Mouse (Mus musculus): ENCODE measurements at regions not wholly inside any gene's neighbourhood (a gene's known extent, or its start where the extent isn't known, plus 50 kb on each side); places are given as distances from the start of the nearest gene placed in this dataset.
"Not testable (repeated sequence)": the region's sequence is repeated elsewhere in the genome, so short reads cannot be mapped to it uniquely, and the experiment has no call there.

DNA sequence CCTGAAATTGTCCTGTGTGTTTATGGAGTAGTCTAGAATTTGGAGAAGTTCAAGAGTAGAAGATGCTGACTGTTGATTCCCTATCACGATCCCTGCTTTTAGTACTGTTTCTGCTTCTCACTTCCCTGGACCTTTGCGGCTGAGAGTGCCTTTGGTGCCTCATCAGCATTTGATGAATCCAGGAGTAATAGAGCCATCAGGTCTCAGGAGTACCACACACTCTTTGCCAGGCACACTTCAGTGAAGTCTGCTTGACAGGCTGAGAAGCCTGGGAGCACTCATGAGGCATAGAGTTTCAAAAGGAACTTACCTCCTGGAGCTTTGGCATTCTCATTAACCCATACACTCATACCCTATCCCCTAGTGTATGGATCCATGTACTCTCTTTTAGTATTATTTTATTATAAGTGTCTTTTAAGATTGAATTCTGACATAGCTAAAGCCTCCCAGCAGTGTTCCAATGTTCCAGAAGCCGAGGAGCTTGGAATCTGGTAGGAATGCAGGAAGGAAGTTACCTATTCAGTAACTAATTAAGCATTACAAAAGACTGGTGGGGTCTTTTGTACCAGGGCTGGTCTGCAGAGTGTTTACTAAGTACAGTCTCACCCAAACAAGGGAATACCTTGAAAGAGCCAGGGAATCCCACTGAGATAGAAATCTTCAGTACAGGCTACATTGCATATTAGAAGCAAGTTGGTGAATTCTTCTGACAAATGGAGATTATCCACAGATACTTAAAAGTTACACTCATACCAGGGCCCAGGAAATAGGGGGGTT is 139.7 kb downstream of the Tex13c3 start:
- DNase-seq (ENCODE audit: low spot score in 2 of 2) = not testable (repeated sequence)

DNA sequence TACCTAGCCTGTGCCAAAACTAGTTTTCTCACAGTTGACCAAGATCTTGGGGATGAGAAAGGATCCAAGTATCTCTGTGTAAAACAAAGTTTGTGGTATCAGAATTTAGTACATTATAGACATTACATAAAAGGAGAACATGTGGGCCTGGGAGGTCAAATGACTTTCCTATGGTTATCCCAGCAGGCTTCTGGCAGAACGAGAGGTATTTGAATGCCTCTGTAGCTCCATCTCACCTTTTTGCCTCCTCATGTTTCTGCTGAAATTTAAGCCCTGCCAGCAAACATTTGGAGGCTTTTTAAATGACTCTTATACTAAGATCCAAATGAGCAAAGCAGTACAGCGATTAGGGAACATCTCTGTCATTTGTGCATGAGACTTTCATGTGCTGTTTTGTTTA is 167.8 kb downstream of the Tex13c3 start:
- no peak for DNase-seq (ENCODE audit: low spot score in 2 of 2)

DNA sequence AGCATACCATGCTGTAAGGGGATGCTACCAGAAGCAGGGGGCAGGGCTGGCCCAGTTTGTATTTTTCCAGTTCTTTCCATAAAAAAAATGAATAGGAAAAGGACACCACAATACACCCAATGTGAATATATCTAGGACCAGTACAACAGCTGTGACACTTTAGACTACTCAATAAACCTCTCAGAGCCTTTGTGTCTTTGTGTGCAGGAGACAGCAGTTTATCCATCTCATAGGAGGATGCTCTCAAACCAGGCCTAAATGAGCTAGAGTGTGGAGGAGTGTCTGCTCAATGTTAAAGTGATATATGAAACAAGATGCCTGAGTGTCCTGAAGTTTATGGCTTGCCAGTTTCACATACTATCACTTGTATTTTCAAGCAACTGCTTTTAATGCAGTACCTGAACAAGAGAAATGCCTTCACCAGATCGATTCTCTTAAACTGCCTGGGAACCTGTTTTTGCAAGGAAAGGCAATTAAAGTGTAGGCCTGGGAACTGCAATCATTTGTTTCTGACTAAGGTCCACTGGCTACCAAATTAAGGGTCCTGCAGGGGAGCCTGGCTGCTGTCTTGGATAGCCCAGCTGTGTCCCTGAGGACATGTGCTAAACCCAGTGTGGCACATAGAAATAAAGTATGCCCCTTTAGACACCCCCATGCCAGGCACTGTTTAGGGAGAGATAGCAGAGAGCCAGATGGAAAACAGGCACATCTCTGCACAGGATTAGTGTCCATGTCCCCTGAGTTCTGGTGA is 169.1 kb downstream of the Tex13c3 start:
- DNase-seq (ENCODE audit: low spot score in 2 of 2) = no peak

DNA sequence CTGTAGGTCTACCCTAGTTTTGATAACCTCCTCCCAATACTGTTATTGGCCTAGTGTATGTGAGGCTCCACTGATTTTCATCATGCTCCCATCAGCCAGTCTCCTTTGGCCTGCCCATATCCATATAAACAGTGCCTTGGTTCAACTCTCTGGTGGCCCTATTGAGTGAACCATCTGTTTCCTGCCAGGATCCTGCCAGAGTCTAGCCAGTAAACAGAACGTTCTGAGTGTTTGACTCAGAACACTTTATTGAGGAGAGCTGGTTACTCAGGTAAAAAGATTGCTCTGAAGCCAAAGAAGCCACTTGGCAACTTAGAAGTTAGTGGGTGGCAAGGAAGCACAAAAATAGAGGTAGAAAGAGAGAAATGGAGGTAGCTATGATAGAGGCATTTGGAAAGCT is 169.7 kb downstream of the Tex13c3 start:
- no peak for DNase-seq (ENCODE audit: low spot score in 2 of 2)

DNA sequence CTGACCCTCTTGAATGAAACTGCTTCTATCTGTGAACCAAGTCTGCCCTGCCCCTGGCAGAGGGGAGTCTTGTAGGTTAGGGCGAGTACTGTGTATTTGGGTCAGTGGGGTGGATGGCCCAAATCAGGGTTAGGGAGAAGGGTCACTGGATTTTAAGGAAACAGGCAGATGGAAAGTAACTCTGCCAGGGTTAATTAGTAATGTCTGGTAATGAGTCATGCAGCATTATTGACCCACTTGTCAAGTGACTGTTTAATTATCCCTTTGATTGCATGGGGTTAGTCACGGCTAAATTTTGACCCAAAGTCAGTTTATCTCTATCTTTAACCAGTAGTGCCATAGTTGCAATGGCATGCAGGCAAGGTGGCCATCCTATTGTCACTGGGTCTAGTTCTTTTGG is 192.9 kb downstream of the Tex13c3 start:
- DNase-seq (ENCODE audit: low spot score in 2 of 2) = no peak

DNA sequence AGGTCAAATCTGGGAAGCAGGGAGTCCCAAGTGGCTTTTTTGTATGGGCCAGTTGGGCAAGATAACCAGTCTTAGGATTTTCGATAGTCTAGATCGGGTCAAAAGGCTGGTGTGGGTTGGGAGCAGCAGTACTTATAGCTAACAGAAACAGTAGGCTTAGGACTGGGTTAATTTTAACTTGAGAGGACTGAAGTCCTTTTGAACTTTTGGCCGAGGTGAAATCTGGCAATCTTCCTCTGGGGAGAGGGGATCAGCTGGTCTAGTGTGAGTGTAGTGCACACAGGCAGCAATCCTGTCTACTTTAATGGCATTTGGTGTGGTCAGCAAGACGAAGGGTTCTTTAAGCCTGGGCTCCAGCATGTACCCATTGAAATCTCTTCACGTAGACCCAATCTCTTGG is 194.7 kb downstream of the Tex13c3 start:
- no peak for DNase-seq (ENCODE audit: low spot score in 2 of 2)

DNA sequence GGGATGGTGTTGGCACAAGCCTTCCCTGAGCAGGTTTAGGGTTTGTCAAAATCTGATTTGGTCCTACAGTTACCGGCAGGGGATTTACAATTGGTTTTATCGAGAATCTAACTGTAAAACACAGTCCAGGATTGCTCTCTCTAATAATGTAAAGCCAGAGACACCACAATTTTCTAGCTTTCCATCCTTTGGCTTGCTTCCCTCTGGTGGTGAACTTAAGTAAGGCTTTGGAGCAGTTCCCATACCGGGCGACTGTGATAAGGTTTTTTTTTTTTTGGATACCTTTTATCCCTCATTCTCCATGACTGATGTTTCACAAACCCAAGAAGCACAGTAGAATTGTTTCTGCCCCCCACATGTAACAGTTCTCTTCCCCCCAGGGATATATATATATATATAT is 195.3 kb downstream of the Tex13c3 start:
- no peak for DNase-seq (ENCODE audit: low spot score in 2 of 2)

DNA sequence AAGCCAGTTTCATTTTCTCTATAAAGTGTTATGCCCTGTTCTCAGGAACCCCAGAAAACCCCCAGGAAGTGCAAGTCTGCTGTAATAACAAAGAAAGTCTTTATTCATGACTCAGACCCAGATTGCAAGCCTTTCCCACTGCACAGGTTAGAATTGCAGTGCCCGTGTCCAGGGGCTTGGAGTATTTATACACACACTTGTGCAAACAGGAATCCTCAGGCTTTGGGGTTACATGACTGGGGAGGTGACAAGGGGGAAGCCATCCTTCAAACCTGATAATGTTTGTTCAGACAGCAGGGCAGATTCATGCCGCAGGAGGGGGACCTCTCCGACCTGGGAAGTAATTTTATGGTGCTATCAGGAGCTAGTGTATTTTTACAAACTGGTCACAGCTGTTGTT is 198.0 kb downstream of the Tex13c3 start:
- DNase-seq (ENCODE audit: low spot score in 2 of 2) = no peak

DNA sequence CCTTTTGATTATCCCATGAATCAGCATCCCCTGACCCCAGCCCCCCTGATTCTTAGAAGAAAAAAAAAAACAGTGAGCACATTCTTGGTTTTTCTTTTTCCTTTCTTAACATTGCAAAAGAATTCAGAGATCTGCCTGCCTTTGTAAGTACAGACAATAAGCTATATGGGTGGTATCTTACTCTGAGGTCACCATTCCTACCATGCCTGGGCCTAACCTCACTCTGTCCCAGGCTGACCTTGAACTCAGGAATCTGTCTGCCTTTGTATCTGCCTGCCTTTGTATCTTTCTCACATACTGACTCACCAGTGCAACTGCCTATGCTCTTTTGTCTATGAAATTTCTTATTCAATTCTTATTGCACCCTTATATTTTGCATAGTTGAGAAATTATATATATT is 216.9 kb downstream of the Tex13c3 start:
- no peak for DNase-seq (ENCODE audit: low spot score in 2 of 2)

DNA sequence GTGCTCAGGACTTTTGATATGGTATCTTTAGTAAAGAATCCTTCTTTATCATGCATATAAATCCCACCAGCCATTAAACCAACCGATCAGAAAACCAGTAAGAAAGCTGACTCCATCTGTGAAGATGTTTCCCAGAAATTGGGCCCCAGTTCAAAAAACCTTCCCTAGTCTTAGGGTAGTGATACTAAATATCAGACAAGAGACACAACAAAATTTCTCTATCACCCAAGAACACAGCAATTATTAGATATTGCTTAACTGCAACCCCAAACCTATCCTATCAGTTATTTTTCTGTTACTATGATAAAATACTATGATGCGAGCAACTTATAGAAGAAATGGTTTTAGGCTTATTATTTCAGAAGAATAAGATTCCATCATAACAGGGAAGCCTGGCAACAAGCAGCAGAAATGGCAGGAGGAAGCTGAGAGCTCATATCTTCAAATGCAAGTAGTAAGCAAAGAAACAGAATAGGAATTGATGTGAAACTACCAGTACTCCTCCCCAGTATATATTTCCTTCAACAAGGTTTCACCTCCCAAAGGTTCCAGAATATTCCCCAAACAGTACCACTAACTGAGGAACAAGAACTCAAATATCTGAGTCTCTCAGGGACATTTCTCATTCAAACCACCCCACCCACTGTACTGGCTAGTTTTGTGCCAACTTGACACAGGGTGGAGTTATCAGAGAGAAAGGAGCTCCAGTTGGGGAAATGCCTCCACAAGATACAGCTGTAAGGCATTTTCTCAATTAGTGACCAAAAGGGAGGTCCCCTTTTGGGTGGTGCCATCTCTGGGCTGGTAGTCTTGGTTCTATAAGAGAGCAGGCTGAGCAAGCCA is 234.1 kb downstream of the Tex13c3 start:
- DNase-seq (ENCODE audit: low spot score in 2 of 2) = no peak

DNA sequence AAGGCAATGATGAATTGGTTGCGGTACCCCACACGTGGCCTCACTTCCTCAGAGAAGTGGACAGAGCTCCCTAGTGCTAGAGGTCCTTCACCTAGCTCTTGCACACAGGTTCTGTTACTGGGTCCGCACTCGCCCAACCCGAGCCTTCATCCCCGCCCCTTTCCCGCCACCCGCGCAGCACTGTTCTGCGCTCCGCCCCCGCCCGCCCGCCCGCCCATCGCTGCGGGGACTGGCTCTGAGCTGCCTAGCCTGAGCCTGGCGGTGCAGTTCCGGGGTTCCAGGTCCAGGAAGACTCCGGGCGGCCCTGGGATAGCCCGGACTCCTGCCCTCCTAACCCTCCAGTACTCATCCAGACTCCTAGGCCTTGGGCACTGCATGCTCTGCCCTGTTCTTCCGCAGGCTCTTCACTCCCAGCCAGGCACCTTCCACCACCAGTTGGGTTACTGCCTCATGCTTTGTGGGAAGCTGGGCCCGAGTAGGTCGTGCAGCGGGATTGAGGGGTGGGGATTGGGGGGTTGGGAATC is 243.3 kb downstream of the Tex13c3 start:
- DNase-seq (ENCODE audit: low spot score in 2 of 2) = peak; percentile 22 to 42

DNA sequence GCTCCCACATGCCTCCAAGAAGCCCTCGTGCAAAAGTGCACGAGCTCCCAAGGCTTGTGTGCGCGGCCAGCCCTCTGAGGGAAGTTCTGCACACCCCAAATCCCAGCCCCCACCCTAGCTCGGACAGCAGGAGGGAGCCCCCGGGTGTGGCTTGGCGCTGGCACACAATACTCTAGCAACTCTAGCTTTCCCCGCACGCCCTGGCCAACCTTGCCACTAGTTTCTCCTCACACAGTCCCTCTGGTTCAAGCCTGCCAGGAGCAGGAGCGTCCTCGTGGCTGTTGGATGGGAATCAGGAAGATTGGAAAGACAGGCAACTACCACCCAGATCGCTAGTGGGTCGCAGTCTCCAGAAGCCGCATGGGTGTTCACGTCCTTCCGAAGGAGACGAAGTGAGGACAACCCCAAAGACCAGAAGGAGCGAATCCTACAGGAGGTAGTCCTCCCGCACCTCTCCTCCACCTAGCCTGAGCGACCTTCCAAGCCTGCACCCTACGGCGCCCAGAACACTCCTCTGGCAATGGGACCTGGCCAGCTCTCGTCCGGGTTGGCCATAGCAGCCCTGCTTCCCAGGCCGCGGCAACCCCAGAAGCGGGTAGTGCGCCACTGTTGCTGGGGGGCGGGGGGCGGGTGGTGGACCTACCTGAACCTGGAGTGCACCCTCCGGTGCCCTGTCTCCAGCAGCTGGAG is 243.9 kb downstream of the Tex13c3 start:
- DNase-seq (ENCODE audit: low spot score in 2 of 2) = peak; percentile 14 to 30

DNA sequence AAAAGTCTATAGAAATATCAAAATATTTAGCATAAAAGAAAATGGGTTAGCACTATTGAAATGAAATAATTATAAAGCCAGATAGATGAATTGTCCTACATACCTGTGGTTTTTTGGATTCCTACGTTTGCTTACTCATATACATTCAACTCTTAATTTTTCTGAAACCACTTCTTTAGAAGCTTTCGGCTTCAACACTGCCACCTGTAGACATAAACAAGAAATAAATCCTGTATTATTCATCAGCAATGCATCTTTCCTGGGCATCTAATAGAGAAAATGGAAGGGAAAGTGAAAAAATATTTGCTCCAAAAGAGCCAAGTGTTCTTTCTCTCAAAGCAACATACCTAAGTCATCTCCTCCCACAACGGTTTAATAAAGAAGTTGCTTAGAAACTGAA is 245.7 kb downstream of the Tex13c3 start:
- DNase-seq (ENCODE audit: low spot score in 2 of 2) = no peak

DNA sequence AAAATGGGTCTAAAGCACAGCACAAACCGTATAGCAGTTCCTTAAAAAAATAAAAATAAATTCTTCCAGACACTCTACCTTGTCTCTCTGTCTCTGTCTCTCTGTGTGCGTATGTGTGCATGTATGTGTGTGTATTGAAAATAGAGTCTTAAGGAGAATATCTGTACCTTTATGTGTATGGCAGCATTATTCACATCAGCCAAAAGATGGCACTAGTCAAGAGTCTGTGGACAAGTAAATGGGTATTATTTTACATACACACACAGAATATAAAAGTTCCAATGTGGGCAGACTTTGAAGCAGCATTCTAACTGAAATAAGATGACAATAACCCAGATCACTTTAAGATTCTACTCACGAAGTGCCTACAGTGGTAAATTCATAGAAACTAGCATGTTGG is 249.3 kb downstream of the Tex13c3 start:
- no peak for DNase-seq (ENCODE audit: low spot score in 2 of 2)

DNA sequence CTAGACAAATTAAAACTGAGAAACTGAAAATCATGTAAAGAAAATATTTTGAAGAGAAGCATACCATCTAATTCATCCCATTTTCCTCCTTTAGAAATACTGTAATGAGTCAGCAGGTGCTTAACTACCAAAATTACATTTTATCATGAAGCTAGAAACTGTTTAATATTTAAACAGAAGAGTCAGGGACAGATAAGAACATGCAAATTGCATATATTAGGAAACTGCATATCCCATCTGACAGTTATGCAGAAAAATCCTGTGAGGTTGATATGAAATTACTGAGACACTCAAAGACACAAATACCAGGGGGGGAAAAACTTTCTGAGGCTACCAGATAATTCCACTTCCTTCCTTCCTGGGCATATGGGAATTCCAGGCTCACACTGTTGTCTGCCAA is 257.8 kb downstream of the Tex13c3 start:
- DNase-seq (ENCODE audit: low spot score in 2 of 2) = no peak

DNA sequence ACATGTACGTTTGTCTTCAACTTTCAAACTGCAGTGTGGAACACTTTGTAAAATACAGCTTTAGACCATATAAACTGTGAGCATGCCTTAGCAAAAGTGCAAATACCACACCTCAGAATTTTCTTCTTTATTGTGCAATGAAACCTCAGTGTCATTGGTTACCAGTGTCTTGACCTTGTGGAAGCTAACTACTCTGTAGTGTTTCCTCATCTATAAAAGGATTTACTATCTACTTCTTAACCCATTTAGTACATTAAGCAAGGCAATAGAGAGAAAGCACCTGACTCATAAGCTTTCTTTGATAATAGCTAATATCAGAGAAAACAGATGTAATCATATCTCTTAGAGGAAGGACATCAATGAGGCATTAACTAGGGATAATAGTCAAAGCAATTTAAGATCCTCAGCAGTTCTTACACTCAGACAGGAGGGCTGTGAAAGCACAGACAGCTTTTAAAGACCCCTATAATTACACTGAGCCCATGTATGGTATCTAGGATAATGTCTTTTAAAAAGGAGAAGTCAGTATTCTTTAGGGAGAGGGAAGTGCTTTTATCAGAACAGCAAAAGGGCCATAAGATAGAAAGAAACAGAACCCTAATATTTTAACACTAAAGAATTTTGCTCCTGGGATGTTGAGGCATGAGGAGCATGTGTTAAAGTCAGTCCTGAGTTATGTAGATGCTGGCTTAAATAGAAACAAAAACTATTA is 260.2 kb downstream of the Tex13c3 start:
- no peak for DNase-seq (ENCODE audit: low spot score in 2 of 2)

DNA sequence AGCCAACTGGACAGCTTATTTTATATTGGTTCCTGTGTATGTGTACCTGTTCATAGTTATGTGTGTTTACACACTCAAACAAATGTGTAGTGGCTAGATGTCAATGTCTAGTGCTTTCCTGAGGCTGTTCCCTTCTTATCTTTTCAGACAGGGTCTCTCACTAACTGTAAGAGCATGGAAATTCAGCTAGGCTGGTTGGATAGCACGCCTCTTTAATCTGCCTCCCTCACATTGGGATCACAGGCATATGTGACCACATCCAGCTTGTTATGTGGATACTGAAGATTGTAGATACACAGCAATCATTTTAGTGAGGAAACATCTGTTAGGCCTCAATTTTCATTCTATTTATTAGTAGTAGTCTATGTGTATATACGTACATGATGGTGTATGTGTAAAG is 261.4 kb downstream of the Tex13c3 start:
- no peak for DNase-seq (ENCODE audit: low spot score in 2 of 2)

DNA sequence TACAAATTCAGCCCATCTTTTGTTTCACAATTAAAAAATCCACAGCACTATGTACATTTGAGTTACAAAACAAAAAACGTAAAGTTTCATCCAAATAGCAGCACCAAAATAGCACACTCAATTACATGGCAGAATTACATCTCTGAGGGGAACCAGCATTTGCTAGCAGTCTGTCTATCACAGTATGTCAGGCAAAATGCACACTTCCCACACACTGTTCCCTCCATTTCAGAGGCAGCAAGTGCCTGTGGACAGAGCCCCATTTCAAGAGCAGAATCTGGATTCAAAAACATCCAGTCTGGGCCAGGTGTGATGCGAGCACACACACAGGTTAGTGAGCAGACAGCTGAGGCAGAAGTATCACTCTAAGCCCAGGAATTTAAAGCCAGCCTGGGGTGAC is 261.8 kb downstream of the Tex13c3 start:
- DNase-seq (ENCODE audit: low spot score in 2 of 2) = no peak

DNA sequence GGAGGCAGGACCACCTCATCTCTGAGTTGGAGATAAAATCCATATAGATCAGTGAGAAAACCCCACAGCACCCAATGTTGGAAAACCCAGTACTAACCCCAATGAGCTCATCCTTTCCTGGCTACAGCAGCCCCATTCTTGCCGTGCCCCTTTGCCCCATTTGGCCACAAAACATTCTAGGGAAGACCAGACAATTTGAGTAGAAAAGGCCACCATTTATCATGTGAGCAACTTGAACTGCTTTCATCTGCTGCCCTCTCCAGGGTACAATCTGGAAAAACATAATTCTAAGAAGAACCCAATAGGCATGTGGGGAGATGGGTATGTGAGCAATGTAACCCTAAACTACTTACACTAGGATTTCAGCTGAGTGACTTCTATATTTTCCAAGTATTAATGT is 274.7 kb downstream of the Tex13c3 start:
- DNase-seq (ENCODE audit: low spot score in 2 of 2) = no peak

DNA sequence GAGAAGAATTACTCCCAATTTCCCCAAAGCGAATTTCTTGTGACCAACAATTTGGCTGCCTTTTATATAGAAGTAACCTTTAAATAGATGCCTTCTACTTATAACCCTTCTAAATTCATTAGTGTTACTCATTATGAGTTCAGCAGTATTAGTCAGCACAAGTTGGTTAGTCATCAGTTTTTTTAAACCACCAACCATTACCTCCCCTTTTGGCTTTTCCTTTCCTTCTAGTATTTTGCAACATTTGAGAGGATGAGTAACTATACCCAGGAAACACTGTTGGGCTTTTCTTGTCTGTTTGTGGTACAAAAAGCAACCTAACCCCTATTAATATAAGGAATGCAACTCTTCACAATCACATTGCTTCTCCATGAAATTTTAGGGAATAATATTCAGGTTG is 278.6 kb downstream of the Tex13c3 start:
- no peak for DNase-seq (ENCODE audit: low spot score in 2 of 2)

DNA sequence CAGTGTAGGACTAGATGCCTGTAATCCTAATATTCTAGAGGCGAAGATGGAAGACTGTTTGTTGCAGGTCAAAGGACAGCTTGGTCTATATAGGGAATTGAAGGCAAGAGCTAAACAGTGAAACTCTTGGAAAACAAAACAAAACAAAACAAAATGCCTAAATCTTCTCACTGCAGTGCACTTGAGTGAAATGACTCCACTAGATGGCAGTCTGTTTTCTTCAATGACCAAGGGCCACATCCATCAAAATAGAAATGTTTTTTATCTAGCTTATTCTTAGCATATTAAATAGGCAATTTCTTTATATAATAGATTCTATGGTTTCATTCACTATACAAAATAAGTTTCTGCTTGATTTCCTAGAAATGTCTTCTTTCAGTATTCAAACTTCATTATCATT is 279.7 kb downstream of the Tex13c3 start:
- no peak for DNase-seq (ENCODE audit: low spot score in 2 of 2)
